Mouse (Mus musculus) CH12.LX (cell line): ENCODE data around the gene Glt8d2.

Source experiments
- CTCF ChIP-seq, 2 experiments: IDR thresholded peaks in 1 of 2; conservative IDR thresholded peaks in 1 of 2; 2 replicates each; pipeline ENCODE4 v1.5.1; 2011 to 2012; ENCODE audit warnings: low read depth in 2 of 2, low read length in 2 of 2, improper control_type of control experiment in 1 of 2, inconsistent platforms in 1 of 2, mild to moderate bottlenecking in 1 of 2, moderate library complexity in 1 of 2
- EP300 ChIP-seq: IDR thresholded peaks from 2 replicates; pipeline ENCODE4 v1.6.1; 2011; ENCODE audit warnings: low read length, improper control_type of control experiment
- MAFK ChIP-seq: IDR thresholded peaks from 2 replicates; pipeline ENCODE4 v1.6.1; 2011; ENCODE audit warnings: low read length, improper control_type of control experiment; ENCODE audit not compliant: insufficient replicate concordance
- MAX ChIP-seq: IDR thresholded peaks from 2 replicates; pipeline ENCODE4 v1.6.1; 2011; ENCODE audit warnings: low read length, improper control_type of control experiment
- MXI1 ChIP-seq: IDR thresholded peaks from 2 replicates; pipeline ENCODE4 v1.6.1; 2011; ENCODE audit warnings: mild to moderate bottlenecking, low read depth, low read length, improper control_type of control experiment
- POLR2A ChIP-seq: IDR thresholded peaks from 2 replicates; pipeline ENCODE4 v1.6.1; 2011; ENCODE audit warnings: low read depth, mild to moderate bottlenecking, improper control_type of control experiment, low read length
- SIN3A ChIP-seq: IDR thresholded peaks from 2 replicates; pipeline ENCODE4 v1.6.1; 2012; ENCODE audit warnings: low read length, improper control_type of control experiment, inconsistent platforms
- TCF12 ChIP-seq: IDR thresholded peaks from 2 replicates; pipeline ENCODE4 v1.6.1; 2014; ENCODE audit warnings: low read depth, mild to moderate bottlenecking, inconsistent platforms, low read length, improper control_type of control experiment
- USF1 ChIP-seq: IDR thresholded peaks from 2 replicates; pipeline ENCODE4 v1.6.1; 2014; ENCODE audit warnings: low read depth, mild to moderate bottlenecking, inconsistent platforms, low read length, improper control_type of control experiment
- ZNF384 ChIP-seq: IDR thresholded peaks from 2 replicates; pipeline ENCODE4 v1.6.1; 2012; ENCODE audit warnings: low read depth, low read length, improper control_type of control experiment, inconsistent platforms

DNA sequence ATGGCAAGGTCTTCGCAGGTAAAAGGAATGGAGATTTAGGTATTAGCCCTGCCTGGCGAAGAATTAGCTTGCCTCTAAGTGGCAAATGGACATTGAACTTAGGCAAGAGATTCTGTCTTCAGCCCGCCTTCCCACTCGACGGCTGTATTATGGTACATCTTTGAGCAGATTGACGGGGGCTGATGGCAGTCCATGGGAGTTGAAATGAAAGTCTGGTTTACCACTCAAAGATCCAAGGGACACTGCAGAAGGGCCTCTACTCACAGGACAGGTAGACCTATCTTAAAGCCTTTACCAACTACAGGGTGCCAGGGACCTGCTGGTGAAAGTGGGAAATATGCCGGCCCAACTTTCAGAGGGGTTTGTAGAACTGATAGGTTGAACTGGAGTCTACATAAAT lies 60.0 kb downstream of the Glt8d2 start:
- TF ChIP-seq CTCF (conservative IDR thresholded peaks at IDR 0.05 in 1 of 2, IDR thresholded peaks at IDR 0.05 in 1 of 2; ENCODE audit: low read depth in 2 of 2, low read length in 2 of 2) (no peak), MXI1 (no peak), ZNF384 (no peak), EP300 (no peak), SIN3A (no peak; the same call in 1 of the 2 replicates), USF1 (no peak), TCF12 (no peak), MAX (no peak), POLR2A (no peak), MAFK (no peak)
